Mouse (Mus musculus): ENCODE data around the gene Zcchc24. TPM values are rescaled to one million over a fixed set of nuclear protein-coding genes. Genes with fewer than 3 reads are reported as not detected.
A peak's percentile ranks its signal among the peaks of the same experiment; 100 is the strongest.

Zcchc24 gene
- polyA plus RNA-seq, 1 experiment from 2014 or later, result 10.3 TPM

GRCm38 (mm10) chr14:25711602-25712001 is 57.2 kb downstream of the Zcchc24 start:
- H3K4me1 ChIP-seq (replicated peaks; ENCODE audit: control insufficient read depth, insufficient read depth, low read length), result peaks cover 18% of the 10 kb centered on the region
- peak; percentile 20 for ATAC-seq
- no peaks in the 10 kb centered on the region for H3K9me3 ChIP-seq (ENCODE audit: control insufficient read depth)
- H3K4me3 ChIP-seq (ENCODE audit: low read depth, low read length), result no peak overlapping the region
- no peak for TF ChIP-seq CTCF (IDR thresholded peaks at IDR 0.05; ENCODE audit: low read depth)
- H3K27me3 ChIP-seq (replicated peaks; ENCODE audit: control insufficient read depth, insufficient read depth, low read length), result no peaks in the 10 kb centered on the region
- no peak overlapping the region; the same call in 1 of the 2 replicates for H3K9ac ChIP-seq (ENCODE audit: low read depth, low read length)
- peak overlapping the region; percentile 32 for H3K4me2 ChIP-seq (replicated peaks; ENCODE audit: low read depth)
- WGBS, result 14% methylated on average over 8 of the region's 8 CpGs
- H3K27ac ChIP-seq (ENCODE audit: low read depth, low read length), result 0 out of 2 replicates have a peak overlapping the region, but pooled peaks have one; percentile 35
- peaks cover 5% of the 10 kb centered on the region; the same call in 1 of the 2 replicates for H3K36me3 ChIP-seq (ENCODE audit: control insufficient read depth, insufficient read depth)

GRCm38 (mm10) chr14:25711177-25711576 is 57.7 kb downstream of the Zcchc24 start:
- 24% methylated on average over 7 of the region's 7 CpGs for WGBS
- Histone ChIP-seq H3K9me3 (ENCODE audit: control insufficient read depth) (no peaks in the 10 kb centered on the region), H3K9ac (ENCODE audit: low read depth, low read length) (no peak overlapping the region), H3K27me3 (replicated peaks; ENCODE audit: control insufficient read depth, insufficient read depth, low read length) (no peaks in the 10 kb centered on the region), H3K4me3 (ENCODE audit: low read depth, low read length) (no peak overlapping the region), H3K36me3 (ENCODE audit: control insufficient read depth, insufficient read depth) (peaks cover 5% of the 10 kb centered on the region; the same call in 1 of the 2 replicates), H3K27ac (ENCODE audit: low read depth, low read length) (peak overlapping the region; percentile 3), H3K4me2 (replicated peaks; ENCODE audit: low read depth) (peak overlapping the region; percentile 32), H3K4me1 (replicated peaks; ENCODE audit: control insufficient read depth, insufficient read depth, low read length) (peaks cover 18% of the 10 kb centered on the region)
- peak; percentile 69 for ATAC-seq
- no peak for TF ChIP-seq CTCF (IDR thresholded peaks at IDR 0.05; ENCODE audit: low read depth)

- Histone ChIP-seq H3K4me2 (replicated peaks; ENCODE audit: low read depth) (no peak overlapping the region), H3K9me3 (ENCODE audit: control insufficient read depth) (no peaks in the 10 kb centered on the region), H3K9ac (ENCODE audit: low read depth, low read length) (no peak overlapping the region)
Observed at GRCm38 (mm10) chr14:25710681-25711080, 58.2 kb downstream of the Zcchc24 start.

GRCm38 (mm10) chr14:25710073-25710472 is 58.8 kb downstream of the Zcchc24 start:
- Histone ChIP-seq H3K27ac (ENCODE audit: low read depth, low read length) (no peak overlapping the region; the same call in 1 of the 2 replicates), H3K9ac (ENCODE audit: low read depth, low read length) (no peak overlapping the region), H3K27me3 (replicated peaks; ENCODE audit: control insufficient read depth, insufficient read depth, low read length) (no peaks in the 10 kb centered on the region), H3K9me3 (ENCODE audit: control insufficient read depth) (no peaks in the 10 kb centered on the region), H3K4me3 (ENCODE audit: low read depth, low read length) (no peak overlapping the region), H3K36me3 (ENCODE audit: control insufficient read depth, insufficient read depth) (peaks cover 5% of the 10 kb centered on the region; the same call in 1 of the 2 replicates), H3K4me2 (replicated peaks; ENCODE audit: low read depth) (no peak overlapping the region), H3K4me1 (replicated peaks; ENCODE audit: control insufficient read depth, insufficient read depth, low read length) (peaks cover 18% of the 10 kb centered on the region)
- WGBS, result 20% methylated on average over 4 of the region's 4 CpGs
- no peak for ATAC-seq
- no peak for TF ChIP-seq CTCF (IDR thresholded peaks at IDR 0.05; ENCODE audit: low read depth)

More at GRCm38 (mm10) chr14:25710681-25711080, 58.2 kb downstream of the Zcchc24 start:
- H3K4me1 ChIP-seq (replicated peaks; ENCODE audit: control insufficient read depth, insufficient read depth, low read length), result peaks cover 18% of the 10 kb centered on the region
- H3K27me3 ChIP-seq (replicated peaks; ENCODE audit: control insufficient read depth, insufficient read depth, low read length), result no peaks in the 10 kb centered on the region
- H3K4me3 ChIP-seq (ENCODE audit: low read depth, low read length), result no peak overlapping the region
- H3K27ac ChIP-seq (ENCODE audit: low read depth, low read length), result peak overlapping the region; percentile 3
- peaks cover 5% of the 10 kb centered on the region; the same call in 1 of the 2 replicates for H3K36me3 ChIP-seq (ENCODE audit: control insufficient read depth, insufficient read depth)
- ATAC-seq, result no peak
- 57% methylated on average over 4 of the region's 4 CpGs for WGBS
- peak; percentile 8; the same call in 1 of the 2 replicates for TF ChIP-seq CTCF (IDR thresholded peaks at IDR 0.05; ENCODE audit: low read depth)

GRCm38 (mm10) chr14:25708917-25709316 is 59.9 kb downstream of the Zcchc24 start:
- Histone ChIP-seq H3K4me2 (replicated peaks; ENCODE audit: low read depth) (no peak overlapping the region), H3K9me3 (ENCODE audit: control insufficient read depth) (no peaks in the 10 kb centered on the region), H3K27ac (ENCODE audit: low read depth, low read length) (no peak overlapping the region), H3K9ac (ENCODE audit: low read depth, low read length) (no peak overlapping the region), H3K4me3 (ENCODE audit: low read depth, low read length) (no peak overlapping the region), H3K36me3 (ENCODE audit: control insufficient read depth, insufficient read depth) (no peaks in the 10 kb centered on the region), H3K27me3 (replicated peaks; ENCODE audit: control insufficient read depth, insufficient read depth, low read length) (no peaks in the 10 kb centered on the region), H3K4me1 (replicated peaks; ENCODE audit: control insufficient read depth, insufficient read depth, low read length) (peaks cover 18% of the 10 kb centered on the region)
- TF ChIP-seq CTCF (IDR thresholded peaks at IDR 0.05; ENCODE audit: low read depth), result no peak
- 95% methylated on average over 2 of the region's 2 CpGs for WGBS
- no peak for ATAC-seq

GRCm38 (mm10) chr14:25708451-25708850 is 60.4 kb downstream of the Zcchc24 start:
- H3K27ac ChIP-seq (ENCODE audit: low read depth, low read length), result no peak overlapping the region
- H3K9ac ChIP-seq (ENCODE audit: low read depth, low read length), result no peak overlapping the region
- WGBS, result 55% methylated on average over 4 of the region's 4 CpGs
- H3K27me3 ChIP-seq (replicated peaks; ENCODE audit: control insufficient read depth, insufficient read depth, low read length), result no peaks in the 10 kb centered on the region
- TF ChIP-seq CTCF (IDR thresholded peaks at IDR 0.05; ENCODE audit: low read depth), result no peak
- peaks cover 18% of the 10 kb centered on the region for H3K4me1 ChIP-seq (replicated peaks; ENCODE audit: control insufficient read depth, insufficient read depth, low read length)
- ATAC-seq, result no peak
- H3K4me2 ChIP-seq (replicated peaks; ENCODE audit: low read depth), result no peak overlapping the region
- no peak overlapping the region for H3K4me3 ChIP-seq (ENCODE audit: low read depth, low read length)
- no peaks in the 10 kb centered on the region for H3K36me3 ChIP-seq (ENCODE audit: control insufficient read depth, insufficient read depth)
- no peaks in the 10 kb centered on the region for H3K9me3 ChIP-seq (ENCODE audit: control insufficient read depth)
